Mouse (Mus musculus): ENCODE data around the gene Zer1. TPM values are rescaled to one million over a fixed set of nuclear protein-coding genes. Genes with fewer than 3 reads are reported as not detected.

The Zer1 gene
- total RNA-seq, 2 experiments from 2014 or later = 19.9 to 21.7 TPM

- DNase-seq = no peak
- intact Hi-C loops (cut with DNase I) = no loop called here
Observed at GRCm38 (mm10) chr2:30080181-30080800, 44.1 kb downstream of the Zer1 start.

- no peak for DNase-seq
- intact Hi-C loops (cut with DNase I) = loop anchor here (5.0 kb wide), 2 partner anchors 36 to 89 kb away; no protein-coding TSS in a partner anchor
Observed at GRCm38 (mm10) chr2:30078760-30079159, 45.6 kb downstream of the Zer1 start.

- DNase-seq = no peak
Observed at GRCm38 (mm10) chr2:30078349-30078712, 46.1 kb downstream of the Zer1 start.

GRCm38 (mm10) chr2:30077502-30078348 lies 46.7 kb downstream of the Zer1 start, which contains the start of gene Pkn3:
TSS of gene Pkn3 (plus strand) at chr2:30077684.
- peak; percentile 78 to 82 for DNase-seq

More at GRCm38 (mm10) chr2:30078349-30078712, 46.1 kb downstream of the Zer1 start:
- intact Hi-C loops (cut with DNase I) = loop anchor here (5.0 kb wide), 2 partner anchors 36 to 89 kb away; no protein-coding TSS in a partner anchor

GRCm38 (mm10) chr2:30076959-30077358 lies 47.4 kb downstream of the Zer1 start:
- intact Hi-C loops (cut with DNase I) = loop anchor here (5.0 kb wide), 2 partner anchors 35 to 90 kb away; no protein-coding TSS in a partner anchor
- no peak for DNase-seq

More at GRCm38 (mm10) chr2:30077502-30078348, 46.7 kb downstream of the Zer1 start, which contains the start of gene Pkn3:
- intact Hi-C loops (cut with DNase I) = loop anchor here (5.0 kb wide), 2 partner anchors 35 to 90 kb away; no protein-coding TSS in a partner anchor

GRCm38 (mm10) chr2:30076439-30076838 lies 47.9 kb downstream of the Zer1 start:
- DNase-seq = no peak
- intact Hi-C loops (cut with DNase I) = loop anchor here (5.0 kb wide), 2 partner anchors 34 to 91 kb away; no protein-coding TSS in a partner anchor

GRCm38 (mm10) chr2:30075625-30076024 lies 48.8 kb downstream of the Zer1 start:
- intact Hi-C loops (cut with DNase I) = loop anchor here (5.0 kb wide), 2 partner anchors 33 to 92 kb away; no protein-coding TSS in a partner anchor
- no peak for DNase-seq

- intact Hi-C loops (cut with DNase I) = no loop called here
- no peak for DNase-seq
Observed at GRCm38 (mm10) chr2:30073285-30073684, 51.1 kb downstream of the Zer1 start.

- no peak for DNase-seq
- intact Hi-C loops (cut with DNase I) = no loop called here
Observed at GRCm38 (mm10) chr2:30072875-30073274, 51.5 kb downstream of the Zer1 start.

GRCm38 (mm10) chr2:30067962-30068361 lies 56.4 kb downstream of the Zer1 start:
- intact Hi-C loops (cut with DNase I) = no loop called here
- no peak for DNase-seq

GRCm38 (mm10) chr2:30067031-30067888 lies 57.1 kb downstream of the Zer1 start:
- DNase-seq = peak in 1 of 2 experiments; percentile 31
- intact Hi-C loops (cut with DNase I) = no loop called here

GRCm38 (mm10) chr2:30066046-30066901 lies 58.1 kb downstream of the Zer1 start:
- peak; percentile 89 to 95 for DNase-seq
- intact Hi-C loops (cut with DNase I) = no loop called here

GRCm38 (mm10) chr2:30064298-30064697 lies 60.1 kb downstream of the Zer1 start:
- intact Hi-C loops (cut with DNase I) = no loop called here
- no peak for DNase-seq

GRCm38 (mm10) chr2:30063791-30064190 lies 60.6 kb downstream of the Zer1 start:
- intact Hi-C loops (cut with DNase I) = no loop called here

GRCm38 (mm10) chr2:30063235-30063634 lies 61.1 kb downstream of the Zer1 start:
- no peak for DNase-seq

More at GRCm38 (mm10) chr2:30063791-30064190, 60.6 kb downstream of the Zer1 start:
- no peak for DNase-seq

GRCm38 (mm10) chr2:30062249-30063093 lies 61.9 kb downstream of the Zer1 start:
- intact Hi-C loops (cut with DNase I) = no loop called here

More at GRCm38 (mm10) chr2:30063235-30063634, 61.1 kb downstream of the Zer1 start:
- intact Hi-C loops (cut with DNase I) = no loop called here

GRCm38 (mm10) chr2:30061215-30062166 lies 62.9 kb downstream of the Zer1 start:
- peak in 1 of 2 experiments; percentile 30 for DNase-seq
- intact Hi-C loops (cut with DNase I) = no loop called here

More at GRCm38 (mm10) chr2:30062249-30063093, 61.9 kb downstream of the Zer1 start:
- peak in 1 of 2 experiments; percentile 66 for DNase-seq

Data from gastrocnemius, postnatal 36 days (tissue).